Mouse (Mus musculus): ENCODE data around the gene Gm3015. TPM values are rescaled to one million over a fixed set of nuclear protein-coding genes. Genes with fewer than 3 reads are reported as not detected.
"Not testable (repeated sequence)": the region's sequence is repeated elsewhere in the genome, so short reads cannot be mapped to it uniquely, and the experiment has no call there.

The Gm3015 gene
- polyA plus RNA-seq (2017; shearing (Covaris generic)): not detected

- not testable (repeated sequence) for ATAC-seq
These were observed at the start of gene Gm3015 for GRCm38 (mm10) chr14:42768721-42769120. Gm3015 (minus strand) TSS chr14:42768821.

- not testable (repeated sequence) for ATAC-seq
These were observed 29.3 kb upstream of the Gm3015 start, which contains the start of gene Gm10377 for GRCm38 (mm10) chr14:42797887-42798286. Gm10377 (minus strand) TSS chr14:42797987.

Other genes starting within 250 kb of the Gm3015 start
- gene Gm8024, start 244.5 kb downstream of the Gm3015 start, polyA plus RNA-seq (2017; shearing (Covaris generic)): not detected
- not detected for gene Gm17124, start 168.9 kb downstream of the Gm3015 start, polyA plus RNA-seq (2017; shearing (Covaris generic))
- not detected for gene Gm3633, start 126.9 kb downstream of the Gm3015 start, polyA plus RNA-seq (2017; shearing (Covaris generic))
- not detected for gene Gm10378, start 112.9 kb downstream of the Gm3015 start, polyA plus RNA-seq (2017; shearing (Covaris generic))
- not detected for gene Gm10377, start 29.2 kb upstream of the Gm3015 start, polyA plus RNA-seq (2017; shearing (Covaris generic))
- gene Gm21977, start 84.7 kb upstream of the Gm3015 start, polyA plus RNA-seq (2017; shearing (Covaris generic)): not detected
- gene Gm8082, start 224.8 kb upstream of the Gm3015 start, polyA plus RNA-seq (2017; shearing (Covaris generic)): not detected
- gene Gm10376, start 246.8 kb upstream of the Gm3015 start, polyA plus RNA-seq (2017; shearing (Covaris generic)): not detected

Data from activated CD4-positive, CD25-positive, alpha-beta regulatory T cell, adult 4 months (primary cell).